Mouse (Mus musculus) bone marrow, adult 2 months (tissue): Measurements from ENCODE around the gene Dctpp1.

ENCODE experiments used
- CTCF ChIP-seq: fragments of 200-500 bp; IDR thresholded peaks from 2 replicates; pipeline ENCODE4 v1.5.1; 2011; ENCODE audit warnings: low read length, control low read depth; ENCODE audit not compliant: control insufficient read depth, insufficient read depth
- POLR2A ChIP-seq: fragments of 200-500 bp; IDR thresholded peaks from 2 replicates; pipeline ENCODE4 v1.6.1; 2011; ENCODE audit warnings: low read depth, mild to moderate bottlenecking, control low read depth, low read length, borderline replicate concordance; ENCODE audit not compliant: control insufficient read depth

- TF ChIP-seq CTCF, result peak; percentile 34
- no peak for TF ChIP-seq POLR2A
Measured at GRCm38 (mm10) chr7:127252414-127252813, 8.1 kb downstream of the Dctpp1 start.
